Mouse (Mus musculus) erythroblast, adult 5-6 weeks (primary cell): ENCODE data around the gene Rasa2. TPM values are rescaled to one million over a fixed set of nuclear protein-coding genes. Genes with fewer than 3 reads are reported as not detected.
A peak's percentile ranks its signal among the peaks of the same experiment; 100 is the strongest.
"Not testable (repeated sequence)": the region's sequence is repeated elsewhere in the genome, so short reads cannot be mapped to it uniquely, and the experiment has no call there.

Experiments used
- ATAC-seq: replicated peaks from 2 replicates; pipeline ENCODE4 v1.8.0; 2016; ENCODE audit warnings: moderate number of reproducible peaks, mild to moderate bottlenecking, moderate TSS enrichment, inconsistent platforms; ENCODE audit not compliant: poor library complexity, low FRiP score, severe bottlenecking
- total RNA-seq, 2 experiments: library from RNA; stranded (forward) in 1 of 2; stranded (reverse) in 1 of 2; fragments of 150-400 nt in 1 of 2; fragments of 200-764, 138-1000 nt in 1 of 2; gene quantifications; 2 replicates each; pipeline versions ENCODE4 v1.2.3 to v1.2.4; 2015 to 2017; ENCODE audit warnings: low replicate concordance in 2 of 2

Rasa2 gene
- total RNA-seq (2015; ENCODE audit: low replicate concordance): 11.1 and 13.3 TPM in 2 replicates
- total RNA-seq (2017; ENCODE audit: low replicate concordance): 5.9 and 6.3 TPM in 2 replicates

DNA sequence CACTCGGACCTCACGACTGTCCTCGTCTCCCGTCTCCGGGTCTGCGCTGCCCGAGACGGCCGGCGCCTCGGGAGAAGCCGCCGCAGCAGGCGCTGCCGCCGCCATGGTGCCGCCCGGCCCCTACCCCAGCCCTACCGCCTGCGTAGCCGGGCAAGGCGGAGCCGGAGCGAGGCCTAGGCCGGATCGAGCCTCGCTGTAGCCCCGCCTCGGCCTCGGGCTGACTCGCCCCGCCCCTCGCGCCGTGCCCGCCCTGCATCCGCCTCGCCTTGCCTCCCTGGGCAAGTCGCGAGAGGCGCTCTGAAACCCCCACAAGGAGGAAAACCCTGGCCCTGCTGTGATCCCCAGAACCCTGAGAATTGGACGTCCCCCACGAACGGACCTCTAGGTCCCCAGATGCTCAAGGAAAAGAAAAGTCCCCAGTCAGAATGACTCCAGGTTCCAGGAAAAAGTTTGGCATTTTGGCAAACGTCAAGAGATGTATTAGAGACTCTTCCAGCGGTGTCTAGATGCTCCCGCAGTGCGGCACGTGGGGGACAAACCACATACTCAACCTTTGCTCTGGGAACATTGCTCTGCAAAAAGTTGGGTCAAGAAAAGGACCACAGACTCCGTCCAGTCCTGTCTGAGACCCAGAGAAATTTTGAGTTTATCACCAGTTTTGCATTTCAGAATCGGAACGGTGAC lies at the start of gene Rasa2:
TSS of gene Rasa2 (minus strand) at position 229 of the 684 bp plus-strand sequence.
- ATAC-seq: peak; percentile 99

DNA sequence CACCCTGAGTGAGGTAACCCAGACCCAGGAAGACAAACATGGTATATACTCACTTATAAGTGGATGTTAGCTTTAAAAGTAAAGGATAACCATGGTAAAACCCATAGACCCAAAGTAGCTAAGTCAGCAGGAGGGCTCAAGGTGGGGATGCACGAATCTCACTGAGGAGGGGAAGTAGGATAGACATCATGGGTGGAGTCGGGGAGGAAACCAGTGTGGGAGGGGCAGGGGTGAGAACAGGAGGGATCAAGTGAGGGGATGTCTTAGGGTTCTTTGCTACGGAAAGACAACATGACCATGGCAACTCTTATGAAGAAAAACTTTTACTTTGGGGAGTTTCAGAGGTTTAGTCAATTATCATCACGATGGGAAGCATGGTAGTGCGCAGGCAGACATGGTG lies 47.2 kb upstream of the Rasa2 start:
- ATAC-seq: no peak

DNA sequence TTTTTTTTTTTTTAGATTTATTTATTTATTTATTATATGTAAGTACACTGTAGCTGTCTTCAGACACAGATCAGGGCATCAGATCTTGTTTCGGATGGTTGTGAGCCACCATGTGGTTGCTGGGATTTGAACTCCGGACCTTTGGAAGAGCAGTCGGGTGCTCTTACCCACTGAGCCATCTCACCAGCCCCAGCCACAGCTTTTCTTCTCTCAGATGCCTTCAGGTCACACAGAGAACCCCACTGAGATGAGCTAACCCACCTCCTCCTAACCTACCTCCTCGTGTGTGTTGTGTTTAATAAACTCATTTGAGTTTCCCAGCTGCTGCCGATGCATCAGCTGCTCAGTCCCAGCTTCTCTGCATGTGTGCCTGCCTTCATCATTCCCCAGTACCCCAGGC lies 46.3 kb upstream of the Rasa2 start:
- ATAC-seq: not testable (repeated sequence)

DNA sequence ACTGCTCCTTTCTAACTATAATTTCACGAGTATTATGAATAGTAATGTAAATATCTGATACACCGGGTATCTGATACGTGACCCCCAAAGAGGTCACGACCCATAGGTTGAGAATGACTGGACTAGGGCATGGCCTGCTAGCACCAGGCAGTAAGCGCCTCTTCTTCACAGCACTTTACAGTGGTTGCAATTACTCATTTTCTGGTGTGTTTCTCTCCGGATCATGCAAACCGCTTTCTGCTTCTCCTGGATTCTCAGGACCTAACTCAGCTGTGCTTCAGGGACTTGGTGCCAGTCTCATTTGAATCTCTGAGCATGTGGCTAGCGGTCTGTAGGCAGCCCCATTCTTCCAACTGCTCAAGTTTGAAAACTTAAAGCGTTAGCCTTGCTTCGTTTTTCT lies 45.3 kb upstream of the Rasa2 start:
- ATAC-seq: no peak

DNA sequence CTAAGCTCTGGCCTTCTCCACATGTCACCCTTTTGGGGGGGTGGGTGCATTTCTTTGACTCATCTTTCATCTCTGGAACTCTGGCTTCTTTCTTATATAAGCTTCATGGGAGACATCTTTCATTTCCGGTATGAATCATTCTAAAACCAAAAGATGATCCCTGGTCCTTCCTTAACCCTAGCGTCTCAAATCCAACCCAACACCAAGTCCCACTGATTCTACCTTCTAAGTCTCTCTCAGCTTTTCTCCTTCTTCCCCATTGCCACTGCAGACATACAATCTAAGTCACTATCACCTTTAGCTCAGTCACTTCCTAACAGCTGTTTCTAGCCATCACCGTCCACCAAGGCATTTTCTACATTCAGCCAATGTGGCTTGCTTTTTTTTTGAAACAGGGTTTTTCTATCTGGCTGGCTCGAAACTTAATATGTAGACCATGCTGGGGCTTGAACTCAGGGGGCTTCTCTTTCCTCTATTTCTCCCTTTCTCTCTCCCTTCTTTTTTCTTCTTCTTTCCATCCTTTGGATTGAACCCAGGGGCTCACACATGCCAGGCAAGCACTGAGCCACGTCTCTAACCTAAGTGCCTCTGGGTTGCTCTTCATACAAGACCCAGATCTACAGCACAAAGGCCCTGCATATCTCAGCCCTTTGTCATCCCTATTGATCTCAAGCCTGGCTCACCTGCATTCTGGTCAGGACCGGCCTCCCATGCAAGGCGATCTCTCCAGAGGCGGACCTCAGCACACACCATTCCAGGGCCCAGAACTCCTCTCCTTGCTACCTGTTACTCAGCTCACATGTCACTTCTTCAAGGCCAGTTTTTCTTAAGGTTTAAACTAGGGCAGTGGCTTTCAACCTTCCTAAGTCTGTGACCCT lies 44.6 kb upstream of the Rasa2 start:
- no peak for ATAC-seq

DNA sequence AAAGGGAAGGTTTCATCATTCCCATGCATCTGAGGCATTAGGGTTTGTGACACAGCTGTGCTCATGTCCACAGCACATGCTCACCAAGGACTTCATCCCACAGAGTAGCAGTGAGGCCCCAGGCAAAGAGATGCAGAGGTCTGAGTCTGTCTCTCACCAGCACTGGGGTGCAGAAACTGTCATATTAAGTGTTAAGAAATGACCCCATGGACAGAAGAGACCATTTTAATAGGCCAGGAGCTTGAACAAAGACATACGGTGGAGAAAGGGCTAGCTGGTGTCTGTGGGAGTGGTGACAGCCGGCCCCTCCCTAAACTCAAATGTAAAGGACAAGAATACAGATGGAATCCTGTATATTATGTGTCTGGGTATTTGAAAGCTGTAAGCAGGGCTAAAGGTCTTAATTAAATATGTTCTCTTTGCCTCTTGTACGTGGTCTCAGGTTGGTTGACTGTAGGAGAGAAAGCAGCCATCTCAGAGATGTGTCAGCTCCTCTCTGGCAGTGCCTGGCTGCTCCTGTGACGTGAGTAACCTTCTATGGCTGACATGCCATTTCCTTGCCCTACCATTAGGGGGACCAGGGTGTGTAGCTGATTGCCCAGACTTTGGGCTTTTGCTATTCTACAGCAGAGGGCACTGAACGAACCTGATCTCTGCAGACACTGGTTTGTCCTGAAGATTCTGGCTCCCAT lies 43.8 kb upstream of the Rasa2 start:
- ATAC-seq: peak; percentile 82; the same call in 1 of the 2 replicates

DNA sequence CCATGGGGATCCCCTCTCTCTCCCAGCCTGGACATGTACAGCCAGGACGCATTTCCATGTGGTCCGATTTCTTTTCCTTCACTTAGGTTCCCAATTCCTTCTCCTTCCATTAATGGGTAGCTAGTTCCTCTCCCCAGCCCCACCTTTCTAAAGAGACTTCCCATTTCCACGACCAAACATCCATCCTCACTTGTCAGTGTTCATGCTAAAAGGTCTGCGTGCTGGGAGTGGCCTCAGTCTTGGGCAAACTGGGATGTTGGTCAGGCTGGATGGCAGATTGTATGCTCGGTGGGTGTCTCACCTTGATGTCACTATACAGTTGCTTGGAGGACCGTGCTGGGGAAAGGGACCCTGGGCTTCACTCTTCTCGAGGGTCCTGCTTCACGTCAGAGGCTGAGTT lies 42.9 kb upstream of the Rasa2 start:
- no peak for ATAC-seq

DNA sequence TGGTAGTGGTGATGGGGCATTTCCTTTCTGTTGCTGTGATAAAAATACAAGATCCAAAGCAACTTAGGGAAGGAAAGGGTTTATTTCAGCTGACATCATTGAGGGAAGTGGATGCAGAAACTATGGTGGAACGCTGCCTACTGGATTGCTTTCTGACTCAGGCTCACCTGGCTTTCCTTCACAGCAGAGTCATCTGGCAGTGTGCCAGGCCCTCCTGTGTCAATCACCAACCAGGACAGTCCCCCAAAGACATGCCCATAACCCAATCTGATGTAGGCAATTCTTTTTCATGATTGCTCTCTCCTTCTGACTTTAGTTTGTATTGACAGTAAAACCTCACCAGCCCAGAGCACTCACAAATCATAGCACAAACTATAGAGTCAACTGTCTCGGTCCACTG lies 41.0 kb upstream of the Rasa2 start:
- no peak for ATAC-seq

DNA sequence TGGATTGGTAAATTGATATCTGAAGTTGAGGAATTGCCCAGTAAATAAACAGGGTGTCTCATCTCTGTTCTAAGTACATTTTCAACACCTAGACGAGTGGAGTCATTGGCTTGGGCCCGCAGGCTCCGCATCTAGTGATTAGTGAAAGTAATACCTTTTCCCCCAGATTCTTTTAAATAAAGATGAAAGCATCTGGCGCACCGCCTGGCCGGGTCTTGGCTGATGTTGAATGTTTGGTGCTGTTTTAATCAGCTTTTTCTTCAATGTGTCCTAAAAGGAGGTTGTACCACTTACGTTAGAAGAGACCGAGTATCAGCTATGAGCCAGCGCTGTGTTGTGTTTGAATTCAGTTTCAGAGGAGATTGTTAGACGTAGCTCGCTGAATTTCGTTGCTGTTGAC lies 39.8 kb upstream of the Rasa2 start:
- ATAC-seq: no peak

DNA sequence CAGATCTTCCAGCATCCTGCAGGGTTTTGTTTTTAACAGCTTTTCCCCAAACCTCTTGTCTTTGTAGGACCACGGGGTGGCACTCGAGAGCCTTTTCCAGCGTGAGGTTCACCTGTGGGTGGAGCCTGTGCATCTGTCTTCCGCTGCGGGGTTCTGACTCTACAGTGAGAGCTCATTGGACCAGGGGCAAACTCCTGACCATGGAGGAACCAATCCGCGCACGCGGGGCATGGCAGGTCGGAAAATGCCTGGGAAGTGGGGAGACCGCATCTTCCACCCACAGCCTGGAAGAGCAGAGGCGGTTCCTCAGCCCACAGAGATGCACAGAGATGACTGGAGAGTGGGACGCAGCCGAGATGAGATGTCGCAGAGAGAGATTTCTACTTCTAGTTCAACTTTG lies 38.5 kb upstream of the Rasa2 start:
- ATAC-seq: peak; percentile 100

DNA sequence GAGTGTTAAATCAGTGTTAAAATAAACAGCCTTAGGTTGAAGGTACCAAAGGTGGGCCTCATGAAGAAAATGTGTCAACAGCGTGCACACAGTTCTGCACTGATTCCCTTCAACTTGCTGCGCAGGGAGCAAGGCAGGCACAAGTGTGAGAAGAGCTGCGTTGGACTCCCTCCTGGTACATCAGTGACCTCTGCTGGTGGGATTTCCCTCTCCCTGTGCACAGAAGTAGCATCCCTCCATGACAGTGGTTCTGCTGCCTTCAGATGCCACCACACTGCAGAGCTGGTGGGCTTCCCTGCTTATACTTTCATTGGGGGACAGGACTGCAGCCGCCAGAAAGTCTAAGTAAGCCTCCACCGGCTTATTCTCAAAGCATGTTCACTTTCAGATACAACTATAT lies 37.2 kb upstream of the Rasa2 start:
- no peak for ATAC-seq

DNA sequence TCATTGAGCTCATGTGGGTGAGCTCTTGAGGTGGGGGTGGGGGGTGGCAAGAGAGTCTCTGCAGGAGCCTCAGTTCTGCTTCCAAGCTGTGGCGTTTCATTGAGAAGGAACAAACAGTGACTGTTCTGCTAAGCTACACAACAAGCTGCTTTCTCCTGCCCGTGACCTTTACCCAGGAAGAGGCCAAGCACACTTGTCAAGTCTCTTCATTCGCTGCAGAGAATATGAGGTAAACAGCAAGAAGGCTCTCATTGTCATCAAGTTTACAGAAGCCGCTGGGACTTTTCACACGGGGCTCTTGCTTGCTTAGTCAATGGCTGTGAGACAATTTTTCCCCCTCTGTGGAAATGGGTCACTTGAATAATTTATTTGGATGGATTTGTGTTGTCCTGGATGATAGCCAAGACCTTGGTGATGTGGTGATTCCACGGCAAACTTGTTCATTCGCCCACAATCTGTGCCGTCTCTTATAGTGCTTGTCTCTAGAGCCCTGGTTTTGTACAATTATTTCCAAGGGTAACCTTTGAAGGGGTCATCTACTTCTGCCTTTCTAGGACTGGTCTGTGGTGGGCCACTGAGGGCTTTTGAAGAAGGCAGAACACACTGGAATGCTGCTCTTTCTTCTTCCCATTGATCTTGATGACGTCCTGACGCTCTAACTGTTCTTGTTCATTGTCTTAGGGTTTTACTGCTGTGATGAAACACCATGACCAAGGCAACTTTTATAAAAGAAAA lies 29.3 kb upstream of the Rasa2 start:
- no peak for ATAC-seq

DNA sequence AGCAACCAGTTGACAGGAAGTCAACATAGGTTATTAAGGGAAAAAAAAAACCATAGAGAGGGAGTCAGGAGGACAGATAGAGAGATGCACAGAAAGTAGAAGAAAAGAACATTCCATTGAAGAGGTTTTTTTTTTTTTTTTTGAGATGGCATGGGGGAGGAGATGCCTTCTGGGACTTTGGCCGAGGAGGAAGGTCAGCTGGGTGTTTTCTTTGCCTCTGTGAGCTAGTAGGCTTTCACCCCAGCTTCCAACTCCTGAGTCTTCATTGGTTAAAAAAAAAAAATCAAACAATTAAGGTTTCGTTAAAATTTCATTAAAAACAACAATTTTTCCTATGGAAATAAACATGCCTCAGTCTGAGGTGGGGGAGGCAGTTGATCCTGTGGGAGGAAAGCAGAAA lies 28.4 kb upstream of the Rasa2 start:
- no peak for ATAC-seq

DNA sequence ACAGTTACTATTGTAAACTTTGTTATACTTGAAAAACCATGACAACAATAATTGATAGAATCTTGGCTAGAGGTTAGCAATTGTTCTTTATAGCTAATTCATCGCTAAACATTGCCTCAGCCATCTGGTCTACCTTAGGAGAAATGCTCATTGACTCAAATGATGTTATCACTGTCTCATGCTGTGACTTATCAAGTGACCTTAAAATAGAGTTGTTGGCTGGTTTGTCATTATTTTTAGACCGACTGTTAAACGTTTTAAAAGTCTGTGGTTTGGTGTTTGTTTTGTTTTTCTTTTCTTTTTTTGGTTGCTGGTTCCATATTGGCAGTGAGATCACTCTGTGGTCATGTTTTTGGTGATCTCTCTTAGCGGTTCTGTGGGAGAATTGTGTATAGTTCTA lies 22.1 kb upstream of the Rasa2 start:
- no peak for ATAC-seq

DNA sequence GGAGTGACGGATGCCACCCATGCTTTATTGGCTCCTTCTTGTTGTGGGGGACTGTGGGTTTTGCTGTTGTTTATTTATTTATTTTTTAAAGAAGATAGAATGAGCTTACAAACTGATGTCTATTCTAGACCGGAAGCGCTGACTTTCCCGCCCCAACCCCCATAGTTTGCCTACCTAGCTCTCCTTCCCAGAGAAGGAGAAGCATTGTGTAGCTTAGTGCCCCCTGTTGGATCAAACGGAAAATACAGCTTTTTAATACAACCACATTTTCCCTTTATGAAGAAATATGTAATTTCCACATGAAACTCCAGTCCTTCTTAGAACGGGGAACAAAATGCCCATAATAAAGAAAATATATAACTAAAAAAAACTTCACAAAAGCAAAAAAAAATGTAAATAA lies 21.3 kb upstream of the Rasa2 start:
- ATAC-seq: no peak

DNA sequence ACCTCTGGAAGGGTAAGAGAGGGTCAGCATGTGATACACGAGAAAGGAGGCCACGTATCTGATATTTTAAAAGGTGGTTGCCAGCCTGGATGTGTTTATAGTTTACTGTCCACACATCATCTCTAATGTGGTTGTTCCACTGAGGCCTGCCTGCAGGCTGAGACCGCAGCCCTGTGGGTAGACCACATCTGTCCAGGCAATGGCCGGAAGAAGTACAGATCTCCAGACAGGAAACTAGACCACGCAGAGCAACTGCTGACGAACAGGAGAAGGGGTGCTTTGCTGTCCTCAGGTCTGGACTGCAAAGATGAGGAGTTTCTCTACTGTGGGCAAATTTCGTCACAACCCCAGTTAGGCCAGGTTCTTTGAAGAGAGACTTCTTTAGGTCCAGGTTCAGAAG lies 19.4 kb upstream of the Rasa2 start:
- no peak for ATAC-seq

DNA sequence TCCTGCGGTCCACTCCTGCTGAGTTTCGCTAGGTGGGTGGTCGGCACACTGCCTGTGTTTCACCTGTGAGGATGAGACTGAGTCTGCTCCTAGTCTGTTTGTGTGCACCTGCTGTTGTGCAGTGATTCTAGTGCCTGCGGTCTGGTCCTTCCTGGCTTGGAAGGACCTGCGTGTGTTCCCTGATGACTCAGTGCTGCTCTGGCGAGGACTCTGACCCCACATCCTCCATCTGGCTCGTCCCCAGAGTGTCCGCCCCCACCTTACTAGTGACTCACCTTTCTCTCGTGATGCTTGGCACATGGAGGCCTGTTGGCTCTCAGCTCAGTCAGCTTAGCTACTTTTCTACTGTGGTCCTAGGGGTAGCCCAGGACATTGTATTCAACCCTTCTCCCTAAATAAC lies 18.5 kb upstream of the Rasa2 start:
- no peak for ATAC-seq

DNA sequence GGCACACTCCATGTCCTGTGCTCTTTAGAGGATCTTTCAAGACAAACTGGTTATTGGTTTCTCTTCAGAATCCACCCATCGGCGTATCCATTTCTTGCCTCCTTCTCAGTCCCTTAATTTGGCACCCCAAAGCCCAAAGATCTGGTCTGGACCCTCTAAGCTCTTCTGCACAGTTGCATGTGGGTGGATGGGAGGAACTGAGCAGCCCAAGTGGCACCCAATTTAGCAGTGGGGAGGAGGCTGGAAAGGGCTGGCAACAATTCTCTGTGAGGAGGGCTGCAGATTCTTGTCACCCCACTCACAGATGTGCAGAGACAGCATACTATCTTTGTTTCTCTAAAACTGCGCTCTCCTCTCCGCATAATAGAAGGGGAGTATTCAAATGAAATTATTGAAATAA lies 17.9 kb upstream of the Rasa2 start:
- ATAC-seq: no peak

DNA sequence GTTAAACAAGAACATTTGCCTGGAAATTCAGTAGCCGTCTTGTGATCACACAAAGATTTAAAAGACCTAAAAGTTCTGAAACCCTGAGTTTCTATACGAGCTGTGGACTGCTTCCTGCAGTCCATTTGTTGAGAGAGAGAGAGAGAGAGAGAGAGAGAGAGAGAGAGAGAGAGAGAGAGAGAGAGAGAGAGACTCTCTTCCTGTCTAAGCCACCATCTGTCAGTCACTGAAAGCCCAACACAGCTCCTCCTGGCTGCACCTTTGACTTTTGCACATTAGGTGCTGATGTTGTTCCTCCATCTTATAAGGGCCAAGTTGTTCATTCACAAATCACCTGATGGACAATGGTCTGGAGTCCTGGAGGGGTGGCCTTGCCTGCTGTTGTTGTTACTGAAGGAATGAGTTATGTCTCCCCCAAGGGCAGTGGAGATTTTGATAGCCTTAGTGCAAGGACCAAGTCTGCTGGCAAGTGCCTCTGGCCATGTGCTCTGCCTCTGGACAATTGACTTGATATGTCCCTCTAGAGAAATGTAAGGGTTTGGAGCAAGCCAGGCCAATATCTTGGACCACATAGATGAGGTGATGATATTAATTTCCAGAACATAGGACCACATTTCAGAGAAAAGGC lies 15.4 kb upstream of the Rasa2 start:
- no peak for ATAC-seq

DNA sequence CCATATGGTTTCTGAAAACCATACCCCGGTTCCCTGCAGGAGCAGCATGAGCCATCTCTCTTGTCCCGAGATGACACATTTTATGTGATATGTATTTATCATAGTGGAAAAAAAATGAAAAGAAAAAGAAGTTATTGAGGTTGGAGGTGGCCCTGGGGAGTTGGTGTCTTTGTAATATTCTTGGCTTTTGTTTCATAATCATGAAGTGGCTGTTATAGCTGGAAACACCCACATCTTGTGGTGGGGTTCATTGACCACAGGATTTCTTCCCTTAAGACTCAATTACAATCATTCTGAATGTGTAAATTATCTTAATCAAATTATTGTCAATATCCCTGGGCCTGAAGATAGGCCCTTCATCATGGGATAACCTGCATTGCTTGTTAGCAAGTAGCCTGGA lies 13.4 kb upstream of the Rasa2 start:
- ATAC-seq: no peak
